Mouse (Mus musculus): ENCODE data around the gene Crygd. TPM values are rescaled to one million over a fixed set of nuclear protein-coding genes. Genes with fewer than 3 reads are reported as not detected.
A peak's percentile ranks its signal among the peaks of the same experiment; 100 is the strongest.

Crygd gene
- total RNA-seq (2021), result not detected
- polyA plus RNA-seq (2012; rRNA removed), result not detected in 2 replicates
- long read RNA-seq, result 0 reads

DNA sequence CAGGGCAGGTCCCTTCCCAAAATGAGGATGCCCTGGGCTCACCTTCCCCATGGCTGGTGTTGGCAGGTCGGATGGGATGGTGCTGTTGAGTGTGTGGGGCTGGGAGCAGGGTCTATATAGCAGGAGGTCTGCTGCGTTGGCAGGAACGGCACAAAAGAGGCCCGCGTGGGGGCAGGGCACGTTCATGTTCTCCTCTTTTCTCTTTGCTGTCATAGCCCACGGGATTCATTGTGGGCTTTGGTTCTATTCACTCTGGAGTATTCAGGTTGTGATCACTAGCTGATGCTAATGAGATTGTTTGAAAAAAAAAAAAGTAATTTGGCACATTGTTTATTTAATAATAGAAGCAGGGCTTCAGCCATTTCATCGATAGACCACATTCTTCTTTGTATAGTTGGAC, at the start of gene Crygd:
TSS of gene Crygd (minus strand) at position 101 of the 400 bp plus-strand sequence.
- H3K36me3 ChIP-seq (ENCODE audit: control insufficient read depth, insufficient read depth, low read length), result no peaks in the 10 kb centered on the region
- intact Hi-C loops (cut with DNase I), result no loop called here
- no peaks in the 10 kb centered on the region for H3K4me1 ChIP-seq (ENCODE audit: control insufficient read depth, insufficient read depth, low read length)
- TF ChIP-seq CTCF (IDR thresholded peaks at IDR 0.05) (no peak), POLR2A (IDR thresholded peaks at IDR 0.05; ENCODE audit: insufficient read depth, low read depth, low read length) (no peak)
- 87% methylated on average over 8 of the region's 8 CpGs for WGBS
- no peaks in the 10 kb centered on the region for H3K79me2 ChIP-seq (replicated peaks; ENCODE audit: control insufficient read depth, insufficient read depth, low read length)
- no peak within 1 kb of the TSS for H3K4me3 ChIP-seq
- no peak for DNase-seq
- no peak within 1 kb of the TSS for H3K9ac ChIP-seq (ENCODE audit: low read depth, low read length)
- H3K27me3 ChIP-seq (ENCODE audit: control insufficient read depth, insufficient read depth, low read length), result no peaks in the 10 kb centered on the region
- H3K27ac ChIP-seq, result no peak within 1 kb of the TSS

- H3K4me1 ChIP-seq (ENCODE audit: control insufficient read depth, insufficient read depth, low read length), result no peaks in the 10 kb centered on the region
- intact Hi-C loops (cut with DNase I), result loop anchor here (1.0 kb wide), 1 partner anchor 66 kb away; no protein-coding TSS in a partner anchor
- no peaks in the 10 kb centered on the region for H3K79me2 ChIP-seq (replicated peaks; ENCODE audit: control insufficient read depth, insufficient read depth, low read length)
- H3K4me3 ChIP-seq, result peak overlapping the region; percentile 28; the same call in 1 of the 2 replicates
- no peaks in the 10 kb centered on the region for H3K27me3 ChIP-seq (ENCODE audit: control insufficient read depth, insufficient read depth, low read length)
- H3K36me3 ChIP-seq (ENCODE audit: control insufficient read depth, insufficient read depth, low read length), result no peaks in the 10 kb centered on the region
- H3K27ac ChIP-seq, result peak overlapping the region; percentile 58
- 40% methylated on average over 14 of the region's 14 CpGs for WGBS
- DNase-seq, result peak in 1 of 2 experiments; percentile 24
- H3K9ac ChIP-seq (ENCODE audit: low read depth, low read length), result peak overlapping the region; percentile 2; the same call in 1 of the 2 replicates
- no peak for TF ChIP-seq EP300 (IDR thresholded peaks at IDR 0.05; ENCODE audit: insufficient read depth, low read depth, low read length)
- no peak for TF ChIP-seq CTCF (IDR thresholded peaks at IDR 0.05)
- no peak for TF ChIP-seq POLR2A (IDR thresholded peaks at IDR 0.05; ENCODE audit: insufficient read depth, low read depth, low read length)
These were observed 49.5 kb upstream of the Crygd start for GRCm38 (mm10) chr1:65112807-65113196.

DNA sequence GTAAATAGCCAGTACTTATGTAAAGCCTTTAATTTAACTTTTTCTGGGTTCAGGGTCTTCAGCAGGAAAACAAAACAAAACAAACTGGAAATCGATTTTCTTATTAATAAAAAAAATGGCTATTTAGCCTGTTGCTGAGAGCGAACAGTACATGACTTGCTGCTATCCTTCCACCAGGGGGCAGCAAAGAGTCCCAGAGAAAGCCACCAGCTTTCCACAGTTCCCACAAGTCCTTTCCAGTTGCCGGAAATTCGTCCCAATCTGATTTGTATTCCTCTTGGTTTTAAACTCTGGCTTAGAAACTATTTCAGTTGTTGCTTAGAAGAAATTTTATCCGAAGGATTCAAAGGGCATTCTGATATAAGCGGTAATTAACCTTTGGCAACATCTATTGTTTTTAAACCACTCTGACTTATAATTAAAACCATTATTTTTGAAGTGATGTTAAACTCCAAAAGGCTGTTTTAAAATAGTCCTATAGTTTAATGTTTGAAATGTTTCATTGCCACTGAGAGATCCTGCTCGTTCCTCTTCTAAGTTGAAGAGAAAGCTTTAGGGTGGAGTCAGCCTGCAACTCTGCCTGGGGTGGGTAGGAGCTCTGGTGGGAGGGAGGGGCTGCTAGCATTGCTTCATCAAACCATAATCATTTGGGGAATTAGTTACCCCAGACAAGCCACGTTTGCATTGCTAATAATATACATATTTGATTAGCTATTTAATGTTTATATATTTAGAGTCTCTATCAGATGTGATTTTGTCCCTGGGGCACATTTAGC, 49.0 kb upstream of the Crygd start:
- TF ChIP-seq CTCF (IDR thresholded peaks at IDR 0.05) (peak; percentile 99; the same call in 1 of the 2 replicates), EP300 (IDR thresholded peaks at IDR 0.05; ENCODE audit: insufficient read depth, low read depth, low read length) (peak; percentile 66; the same call in 1 of the 2 replicates), POLR2A (IDR thresholded peaks at IDR 0.05; ENCODE audit: insufficient read depth, low read depth, low read length) (no peak)
- peak overlapping the region; percentile 58 for H3K27ac ChIP-seq
- H3K4me1 ChIP-seq (ENCODE audit: control insufficient read depth, insufficient read depth, low read length), result no peaks in the 10 kb centered on the region
- no peaks in the 10 kb centered on the region for H3K36me3 ChIP-seq (ENCODE audit: control insufficient read depth, insufficient read depth, low read length)
- 6% methylated on average over 8 of the region's 8 CpGs for WGBS
- intact Hi-C loops (cut with DNase I), result loop anchor here (1.0 kb wide), 1 partner anchor 67 kb away; no protein-coding TSS in a partner anchor
- no peaks in the 10 kb centered on the region for H3K79me2 ChIP-seq (replicated peaks; ENCODE audit: control insufficient read depth, insufficient read depth, low read length)
- no peak overlapping the region for H3K9ac ChIP-seq (ENCODE audit: low read depth, low read length)
- peak overlapping the region; percentile 28 for H3K4me3 ChIP-seq
- peak; percentile 55 for DNase-seq
- H3K27me3 ChIP-seq (ENCODE audit: control insufficient read depth, insufficient read depth, low read length), result no peaks in the 10 kb centered on the region

DNA sequence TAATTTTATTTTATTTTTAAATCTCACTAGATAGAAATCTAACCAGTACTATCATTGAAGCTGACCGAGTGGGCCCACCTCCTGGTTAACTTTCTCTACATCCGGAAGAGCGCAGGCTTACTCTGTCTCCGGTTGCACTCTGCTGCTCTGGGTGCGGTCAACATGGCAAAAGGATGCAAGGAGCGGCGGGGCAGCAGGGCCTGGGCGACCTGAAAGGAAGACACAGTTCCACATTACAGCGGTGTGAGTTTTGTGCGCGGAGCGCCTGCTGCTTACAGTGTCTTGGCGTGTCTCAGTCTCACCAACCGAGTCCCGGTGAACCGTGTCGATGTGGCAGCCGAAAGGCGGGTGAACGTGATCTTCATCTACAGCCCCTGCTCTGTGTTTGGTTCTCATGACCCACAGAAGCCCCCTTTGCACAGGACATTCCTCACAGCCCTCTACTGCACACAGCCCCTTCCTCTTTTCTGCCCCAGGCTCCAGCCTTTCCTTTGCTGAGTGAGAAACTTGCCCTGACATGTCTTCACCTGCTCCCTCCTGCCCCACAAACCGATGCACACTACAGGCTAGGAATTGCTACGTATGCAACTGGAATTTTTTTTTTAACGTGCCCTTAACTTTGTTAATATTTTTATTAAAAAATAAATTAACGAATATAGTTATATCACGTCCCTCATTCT, 46.6 kb upstream of the Crygd start:
- Histone ChIP-seq H3K9ac (ENCODE audit: low read depth, low read length) (no peak overlapping the region), H3K27ac (no peak overlapping the region), H3K79me2 (replicated peaks; ENCODE audit: control insufficient read depth, insufficient read depth, low read length) (no peaks in the 10 kb centered on the region), H3K4me1 (ENCODE audit: control insufficient read depth, insufficient read depth, low read length) (no peaks in the 10 kb centered on the region), H3K4me3 (no peak overlapping the region), H3K36me3 (ENCODE audit: control insufficient read depth, insufficient read depth, low read length) (no peaks in the 10 kb centered on the region), H3K27me3 (ENCODE audit: control insufficient read depth, insufficient read depth, low read length) (no peaks in the 10 kb centered on the region)
- DNase-seq, result no peak
- intact Hi-C loops (cut with DNase I), result no loop called here
- TF ChIP-seq CTCF (IDR thresholded peaks at IDR 0.05) (no peak), POLR2A (IDR thresholded peaks at IDR 0.05; ENCODE audit: insufficient read depth, low read depth, low read length) (no peak), EP300 (IDR thresholded peaks at IDR 0.05; ENCODE audit: insufficient read depth, low read depth, low read length) (no peak)
- WGBS, result 72% methylated on average over 25 of the region's 25 CpGs

- TF ChIP-seq CTCF (IDR thresholded peaks at IDR 0.05) (no peak), EP300 (IDR thresholded peaks at IDR 0.05; ENCODE audit: insufficient read depth, low read depth, low read length) (no peak), POLR2A (IDR thresholded peaks at IDR 0.05; ENCODE audit: insufficient read depth, low read depth, low read length) (no peak)
- intact Hi-C loops (cut with DNase I), result no loop called here
- 89% methylated on average over 8 of the region's 8 CpGs for WGBS
- Histone ChIP-seq H3K4me3 (no peak overlapping the region), H3K9ac (ENCODE audit: low read depth, low read length) (no peak overlapping the region), H3K79me2 (replicated peaks; ENCODE audit: control insufficient read depth, insufficient read depth, low read length) (no peaks in the 10 kb centered on the region), H3K4me1 (ENCODE audit: control insufficient read depth, insufficient read depth, low read length) (no peaks in the 10 kb centered on the region), H3K27me3 (ENCODE audit: control insufficient read depth, insufficient read depth, low read length) (no peaks in the 10 kb centered on the region), H3K27ac (no peak overlapping the region), H3K36me3 (ENCODE audit: control insufficient read depth, insufficient read depth, low read length) (no peaks in the 10 kb centered on the region)
- no peak for DNase-seq
These were observed 45.9 kb upstream of the Crygd start for GRCm38 (mm10) chr1:65109196-65109595.

Measured in heart, adult 2 months (tissue).